Mouse (Mus musculus) skeletal muscle tissue, postnatal 0 days (tissue): ENCODE measurements around the gene Mto1. TPM values are rescaled to one million over a fixed set of nuclear protein-coding genes. Genes with fewer than 3 reads are reported as not detected.

ENCODE experiments used
- microRNA-seq, 2 experiments: library from miRNA; unstranded; fragments of <30 nt; microRNA quantifications; one replicate each; pipeline ENCODE4; 2016
- polyA plus RNA-seq: library from polyadenylated mRNA; unstranded; fragments of >200 nt; fragmentation: Nextera tagmentation; extraction: Ambion mirVana; gene quantifications from 2 replicates; pipeline ENCODE4 v1.2.1, GENCODE M21; 2015

Gene Mto1
- polyA plus RNA-seq, result 19.1 and 19.8 TPM in 2 replicates

GRCm38 (mm10) chr9:78447973-78448873 lies at the start of gene Mto1, which contains the start of gene Gm17324:
TSS of gene Mto1 (plus strand) at chr9:78448208.
TSS of gene Gm17324 (minus strand) at chr9:78448786.

GRCm38 (mm10) chr9:78442579-78443392 lies 5.2 kb upstream of the Mto1 start, which contains the start of gene Cgas:
TSS of gene Cgas (minus strand) at chr9:78443237.

GRCm38 (mm10) chr9:78488890-78489420 lies 40.9 kb downstream of the Mto1 start, which contains the start of gene Eef1a1:
TSS of gene Eef1a1 (minus strand) at chr9:78489151.

Small RNA genes lying within 50 kb of the gene (microRNA-seq; reads per million reads assigned to microRNA genes)
- gene Gm26377, result 0 reads per million in 2 experiments

Other genes with a start within 250 kb of the Mto1 start
- gene Gsta1, start 217.6 kb upstream of the Mto1 start, polyA plus RNA-seq, result 0.72 TPM in 1 of 2 replicates, not detected in the other
- 0.77 TPM in 1 of 2 replicates, not detected in the other for gene Gm3776, start 191.1 kb upstream of the Mto1 start, polyA plus RNA-seq
- gene Gm10639, start 158.3 kb upstream of the Mto1 start, polyA plus RNA-seq, result not detected in 2 replicates
- gene Omt2a, start 133.4 kb upstream of the Mto1 start, polyA plus RNA-seq, result not detected in 2 replicates
- not detected in 2 replicates for gene Omt2b, start 120.6 kb upstream of the Mto1 start, polyA plus RNA-seq
- gene Gsta2, start 92.4 kb upstream of the Mto1 start, polyA plus RNA-seq, result 0.17 and 1.3 TPM in 2 replicates
- not detected in 2 replicates for gene Dppa5a, start 80.0 kb upstream of the Mto1 start, polyA plus RNA-seq
- not detected in 2 replicates for gene Ooep, start 69.5 kb upstream of the Mto1 start, polyA plus RNA-seq
- 0.06 TPM in 1 of 2 replicates, not detected in the other for gene Ddx43, start 52.4 kb upstream of the Mto1 start, polyA plus RNA-seq
- gene Cgas, start 5.0 kb upstream of the Mto1 start, polyA plus RNA-seq, result 1.0 and 1.2 TPM in 2 replicates
- gene Gm17324, start 578 bp downstream of the Mto1 start, polyA plus RNA-seq, result 0.77 and 0.95 TPM in 2 replicates
- 2,529 and 2,620 TPM in 2 replicates for gene Eef1a1, start 40.9 kb downstream of the Mto1 start, polyA plus RNA-seq
- gene Slc17a5, start 139.8 kb downstream of the Mto1 start, polyA plus RNA-seq, result 8.8 and 9.2 TPM in 2 replicates
- 4.1 and 4.7 TPM in 2 replicates for gene Cd109, start 167.3 kb downstream of the Mto1 start, polyA plus RNA-seq